Mouse (Mus musculus) heart, adult 2 months (tissue): Measurements from ENCODE around the gene Rnf20.

Experiments used
- CTCF ChIP-seq: fragments of 200-600 bp; IDR thresholded peaks from 2 replicates; pipeline ENCODE4 v1.8.1; 2022; ENCODE audit warnings: antibody characterized with exemption, mild to moderate bottlenecking, moderate library complexity
- EP300 ChIP-seq: fragments of 200-500 bp; IDR thresholded peaks from 2 replicates; pipeline ENCODE4 v1.6.1; 2011; ENCODE audit warnings: low read depth, low read length, control low read depth; ENCODE audit not compliant: insufficient read depth
- POLR2A ChIP-seq: fragments of 200-500 bp; IDR thresholded peaks from 2 replicates; pipeline ENCODE4 v1.6.1; 2011; ENCODE audit warnings: mild to moderate bottlenecking, low read depth, low read length, control low read depth; ENCODE audit not compliant: insufficient read depth

DNA sequence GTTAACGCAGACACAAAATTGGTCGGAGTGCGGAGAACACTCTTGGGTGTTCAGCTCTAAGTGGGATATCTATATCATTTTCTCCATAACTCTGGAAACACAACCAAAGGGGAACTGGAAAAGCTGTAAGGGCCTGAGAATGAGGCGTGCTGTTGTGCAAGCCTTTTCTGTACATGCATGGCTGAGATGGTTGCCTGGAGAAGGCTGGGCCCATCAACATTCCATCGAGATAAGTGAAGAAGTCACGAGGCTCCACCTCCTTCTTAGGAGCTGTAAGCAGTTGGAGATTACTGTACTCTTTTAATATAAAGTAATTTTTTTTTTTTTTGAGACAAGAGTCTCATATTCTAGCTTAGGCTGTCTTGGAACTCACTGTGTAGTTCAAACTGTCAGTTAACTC lies 44.3 kb downstream of the Rnf20 start:
- no peak for TF ChIP-seq CTCF
- no peak for TF ChIP-seq EP300
- TF ChIP-seq POLR2A = no peak
